Mouse (Mus musculus) thymus, adult 2 months (tissue): ENCODE measurements at regions not wholly inside any gene's neighbourhood (a gene's known extent, or its start where the extent isn't known, plus 50 kb on each side); places are given as distances from the start of the nearest gene placed in this dataset.

ENCODE experiments used
- CTCF ChIP-seq: fragments of 200-500 bp; IDR thresholded peaks from 2 replicates; pipeline ENCODE4 v1.5.1; 2012; ENCODE audit warnings: mild to moderate bottlenecking, control low read depth, low read length, moderate library complexity, borderline replicate concordance; ENCODE audit not compliant: control insufficient read depth, poor library complexity, insufficient read depth; ENCODE audit errors: extremely low read depth
- POLR2A ChIP-seq: fragments of 200-500 bp; IDR thresholded peaks from 2 replicates; pipeline ENCODE4 v1.6.1; 2012; ENCODE audit warnings: mild to moderate bottlenecking, low read length, control low read depth, moderate library complexity; ENCODE audit not compliant: control insufficient read depth, poor library complexity, insufficient read depth; ENCODE audit errors: extremely low read depth

DNA sequence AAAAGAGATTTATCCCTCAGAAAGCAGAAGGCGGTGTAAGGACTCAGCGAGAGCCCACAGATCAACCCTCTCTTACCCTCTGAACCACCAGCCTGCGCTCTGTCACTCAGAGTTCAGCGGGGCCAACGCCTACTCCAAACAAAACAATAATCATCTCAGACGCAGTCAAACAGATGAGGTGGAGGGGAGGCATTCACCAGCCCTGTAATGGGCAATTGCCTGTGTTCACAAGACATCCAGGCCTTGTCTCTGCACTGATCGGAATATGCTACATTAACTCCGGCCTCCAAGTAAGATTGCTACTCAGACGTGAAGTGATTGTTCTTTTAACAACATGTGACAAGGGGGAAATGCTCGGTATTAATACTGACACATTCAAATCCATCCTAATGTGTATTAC is 353.1 kb upstream of the Castor2 start:
- TF ChIP-seq CTCF: no peak
- TF ChIP-seq POLR2A: no peak
